Mouse (Mus musculus): ENCODE data around the gene Casp7. TPM values are rescaled to one million over a fixed set of nuclear protein-coding genes. Genes with fewer than 3 reads are reported as not detected.

Gene Casp7
- polyA plus RNA-seq, 1 experiment from 2014 or later, result 23.5 TPM

DNA sequence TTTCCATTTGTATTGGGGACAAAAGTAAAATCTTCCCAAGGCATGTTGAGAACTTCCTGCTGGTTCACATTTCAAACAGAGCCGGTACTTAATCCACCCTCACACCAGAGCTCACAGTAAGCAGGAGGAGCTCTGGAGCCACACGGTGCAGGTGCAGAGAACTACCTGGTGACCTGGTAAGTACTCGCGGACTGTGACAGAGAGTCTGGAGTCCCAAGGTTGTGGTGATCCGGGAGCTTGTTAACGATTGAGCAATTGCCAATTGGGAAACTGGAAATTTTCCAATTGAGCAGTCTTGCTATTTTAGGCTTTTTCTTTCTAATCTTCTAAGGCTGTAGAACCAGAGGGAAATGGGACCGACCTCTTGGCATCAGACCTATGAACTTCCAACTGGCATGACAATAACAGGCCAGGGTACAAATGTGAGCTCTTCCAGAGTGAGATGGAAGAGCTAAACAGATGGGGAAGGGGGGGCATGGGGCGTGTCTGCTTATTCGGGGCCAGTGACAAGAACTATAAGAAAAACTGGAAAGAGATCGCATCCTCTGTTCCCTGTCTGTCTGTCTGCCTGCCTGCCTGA is 64.7 kb downstream of the Casp7 start, which contains the start of gene Plekhs1:
Gene Plekhs1, plus strand, starts transcription at position 119 of the 580 bp plus-strand sequence.
- ATAC-seq (replicated peaks), result no peak
- Histone ChIP-seq H3K9ac (no peak within 1 kb of the TSS), H3K9me3 (no peaks in the 10 kb centered on the region), H3K4me1 (no peaks in the 10 kb centered on the region), H3K27me3 (replicated peaks) (no peaks in the 10 kb centered on the region), H3K27ac (no peak within 1 kb of the TSS), H3K36me3 (replicated peaks) (no peaks in the 10 kb centered on the region), H3K4me3 (no peak within 1 kb of the TSS), H3K4me2 (no peak within 1 kb of the TSS)
- 68% methylated on average over 10 of the region's 10 CpGs for WGBS

DNA sequence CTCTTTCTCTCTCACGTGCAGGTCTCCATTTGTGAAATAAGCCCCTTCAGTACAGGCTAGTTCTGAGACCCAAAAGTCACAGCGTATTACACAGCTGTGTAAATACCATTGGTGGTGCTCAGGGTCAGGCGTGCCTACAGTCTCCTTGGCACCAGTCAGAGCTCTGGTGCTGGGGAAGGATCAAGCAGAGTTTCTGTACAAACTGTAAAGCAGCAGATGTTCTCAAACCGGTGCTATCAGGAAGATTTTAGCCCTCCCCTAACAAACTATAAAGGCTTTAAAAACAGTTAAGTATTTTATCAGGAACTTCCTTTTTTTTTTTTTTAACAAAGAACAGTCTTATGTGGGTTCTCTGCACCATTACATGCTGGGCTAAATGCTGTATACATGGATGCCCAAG is 65.9 kb downstream of the Casp7 start:
- no peak overlapping the region for H3K4me3 ChIP-seq
- no peaks in the 10 kb centered on the region for H3K27me3 ChIP-seq (replicated peaks)
- H3K4me2 ChIP-seq, result no peak overlapping the region
- no peaks in the 10 kb centered on the region for H3K9me3 ChIP-seq
- 77% methylated on average over 4 of the region's 4 CpGs for WGBS
- H3K4me1 ChIP-seq, result no peaks in the 10 kb centered on the region
- no peak overlapping the region for H3K27ac ChIP-seq
- ATAC-seq (replicated peaks), result no peak
- H3K36me3 ChIP-seq (replicated peaks), result no peaks in the 10 kb centered on the region
- H3K9ac ChIP-seq, result no peak overlapping the region

DNA sequence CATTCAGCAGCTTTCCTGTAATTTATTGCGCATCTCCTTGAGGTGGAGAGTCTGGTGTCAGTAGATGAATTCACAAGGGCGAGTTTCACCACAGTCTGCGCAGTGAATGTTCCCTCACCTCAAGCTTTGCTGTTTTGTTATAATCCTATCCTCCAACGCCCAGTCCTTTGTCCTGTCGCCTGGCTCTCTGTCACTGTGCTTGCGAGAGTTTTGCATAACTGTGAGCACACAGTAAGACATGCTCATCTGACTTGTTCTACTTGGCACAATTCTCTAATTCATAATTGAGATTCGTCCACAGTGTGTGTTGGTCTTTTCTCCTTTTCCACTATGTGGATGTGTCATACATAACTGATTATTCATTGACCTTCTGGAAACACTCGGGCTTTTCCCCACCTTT is 69.6 kb downstream of the Casp7 start:
- H3K4me1 ChIP-seq, result no peaks in the 10 kb centered on the region
- ATAC-seq (replicated peaks), result no peak
- H3K4me3 ChIP-seq, result no peak overlapping the region
- no peak overlapping the region for H3K4me2 ChIP-seq
- no peak overlapping the region for H3K27ac ChIP-seq
- no peaks in the 10 kb centered on the region for H3K36me3 ChIP-seq (replicated peaks)
- no peak overlapping the region for H3K9ac ChIP-seq
- H3K9me3 ChIP-seq, result no peaks in the 10 kb centered on the region
- 78% methylated on average over 8 of the region's 8 CpGs for WGBS
- no peaks in the 10 kb centered on the region for H3K27me3 ChIP-seq (replicated peaks)

DNA sequence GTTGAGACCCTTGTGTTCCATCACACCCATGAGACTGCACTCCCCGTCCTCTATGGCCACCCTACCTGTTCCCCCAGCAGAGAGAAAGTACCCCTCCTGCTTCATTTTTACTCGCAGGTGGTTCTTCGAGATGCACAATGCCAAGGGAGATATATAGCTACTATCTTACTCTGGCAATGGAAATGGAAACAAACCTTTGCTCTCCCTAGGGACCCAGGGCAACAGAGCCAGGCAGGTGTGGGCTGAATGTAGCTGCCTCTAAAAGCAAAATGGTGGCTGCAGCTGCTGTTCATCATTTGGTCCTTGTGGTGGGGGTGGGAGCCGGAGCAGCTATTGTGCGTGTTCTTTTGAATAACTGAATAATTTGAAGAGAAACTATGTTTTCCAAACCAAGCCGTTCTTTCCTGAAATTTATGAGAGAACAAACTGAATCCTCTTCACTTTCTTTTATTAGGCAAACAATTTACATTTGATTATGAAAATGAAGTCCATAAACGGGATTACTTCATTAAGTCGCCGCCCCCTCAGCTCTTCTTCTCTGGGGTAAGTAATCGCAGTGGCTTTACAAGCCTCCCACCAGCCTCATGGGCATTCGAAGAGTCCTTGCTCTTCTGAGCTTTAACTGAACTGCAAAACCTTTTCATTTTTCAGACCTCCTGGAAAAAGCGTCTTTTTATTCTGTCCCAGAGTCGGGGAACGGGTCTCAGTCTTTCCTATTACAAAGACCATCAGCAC is 73.5 kb downstream of the Casp7 start:
- H3K4me1 ChIP-seq, result peaks cover 15% of the 10 kb centered on the region
- no peaks in the 10 kb centered on the region for H3K9me3 ChIP-seq
- 66% methylated on average over 14 of the region's 14 CpGs for WGBS

DNA sequence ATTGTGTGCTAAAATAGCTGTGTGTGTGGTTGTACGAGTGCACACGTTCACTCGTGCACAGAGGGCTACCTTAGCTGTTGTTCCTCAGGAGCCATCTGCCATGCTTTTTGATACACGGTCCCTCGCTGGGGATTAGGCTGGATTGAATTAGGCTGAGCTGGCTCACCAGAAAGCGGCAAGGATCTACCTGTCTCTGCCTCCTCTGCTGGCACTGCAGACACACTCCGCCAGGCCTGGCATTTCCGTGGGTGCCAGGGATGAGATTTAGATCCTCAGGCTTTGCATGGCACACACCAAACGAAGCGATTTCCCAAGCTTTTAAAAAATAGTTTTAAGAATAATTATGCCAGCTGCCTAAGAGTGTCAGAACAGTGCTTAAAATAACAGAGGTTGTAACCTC is 75.0 kb downstream of the Casp7 start:
- no peak for ATAC-seq (replicated peaks)
- H3K9me3 ChIP-seq, result no peaks in the 10 kb centered on the region
- H3K4me1 ChIP-seq, result peaks cover 15% of the 10 kb centered on the region
- no peaks in the 10 kb centered on the region for H3K36me3 ChIP-seq (replicated peaks)
- H3K27me3 ChIP-seq (replicated peaks), result no peaks in the 10 kb centered on the region
- H3K4me2 ChIP-seq, result no peak overlapping the region
- H3K4me3 ChIP-seq, result no peak overlapping the region
- WGBS, result 65% methylated on average over 10 of the region's 10 CpGs
- no peak overlapping the region for H3K9ac ChIP-seq
- H3K27ac ChIP-seq, result no peak overlapping the region

More for the DNA sequence above, 73.5 kb downstream of the Casp7 start:
- H3K9ac ChIP-seq, result no peak overlapping the region
- no peak overlapping the region for H3K4me2 ChIP-seq
- H3K27ac ChIP-seq, result no peak overlapping the region
- H3K27me3 ChIP-seq (replicated peaks), result no peaks in the 10 kb centered on the region
- no peaks in the 10 kb centered on the region for H3K36me3 ChIP-seq (replicated peaks)
- H3K4me3 ChIP-seq, result no peak overlapping the region
- ATAC-seq (replicated peaks), result no peak

DNA sequence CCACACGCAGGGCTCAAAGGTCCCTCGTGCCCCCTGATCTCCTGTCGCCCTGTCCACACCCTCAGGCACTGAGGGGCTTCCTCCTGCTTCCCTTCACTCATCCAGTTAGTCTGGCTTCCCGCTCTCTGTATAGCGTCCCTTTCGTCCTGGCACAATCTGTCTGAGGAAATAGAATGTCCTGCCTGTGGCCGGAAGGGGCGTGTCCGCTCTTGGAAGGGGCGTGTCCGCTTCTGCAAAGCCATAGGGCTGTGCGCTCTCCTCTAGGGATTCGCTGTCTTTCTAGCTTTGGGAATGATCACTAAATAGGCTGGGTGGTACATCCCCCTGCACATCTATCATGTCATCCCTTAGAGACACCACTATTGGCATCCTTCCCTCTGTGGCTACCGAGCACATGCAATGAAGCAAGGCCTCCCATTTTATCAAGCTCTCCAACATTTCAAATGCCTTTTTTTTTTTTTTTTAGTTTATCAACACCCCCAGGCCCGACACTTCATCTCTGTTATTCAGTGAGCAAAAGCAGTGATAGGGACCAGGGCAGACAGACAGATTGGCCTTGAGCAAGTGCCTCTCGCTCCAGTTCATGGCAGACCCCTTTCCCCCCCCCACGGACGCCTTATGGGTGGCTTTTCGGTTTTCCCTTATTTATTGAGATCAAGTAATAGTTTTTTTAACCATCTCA is 78.1 kb downstream of the Casp7 start:
- ATAC-seq (replicated peaks), result no peak
- Histone ChIP-seq H3K36me3 (replicated peaks) (no peaks in the 10 kb centered on the region), H3K4me3 (no peak overlapping the region), H3K27ac (no peak overlapping the region), H3K9me3 (no peaks in the 10 kb centered on the region), H3K27me3 (replicated peaks) (no peaks in the 10 kb centered on the region), H3K4me2 (no peak overlapping the region), H3K4me1 (peaks cover 15% of the 10 kb centered on the region), H3K9ac (no peak overlapping the region)
- 62% methylated on average over 19 of the region's 19 CpGs for WGBS

DNA sequence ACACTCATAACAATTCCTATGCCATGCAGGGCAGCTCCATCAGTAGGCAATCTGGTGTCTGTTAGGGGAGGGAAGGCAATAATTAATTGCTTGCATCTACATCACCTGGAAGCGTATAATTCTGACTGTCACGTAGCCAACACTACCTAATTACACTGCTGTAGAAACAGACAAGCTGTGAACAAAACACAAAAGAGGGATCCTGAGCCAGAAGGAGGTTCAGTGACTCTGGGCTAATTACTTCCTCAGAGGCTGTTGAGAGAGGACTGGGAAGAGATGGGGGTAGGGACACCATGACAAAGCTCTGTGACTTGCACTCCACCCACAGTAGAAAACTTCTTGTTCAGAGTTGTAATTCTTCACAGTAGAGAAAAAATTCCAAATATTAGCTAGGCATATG is 79.6 kb downstream of the Casp7 start:
- no peak overlapping the region for H3K4me2 ChIP-seq
- 27% methylated on average over 2 of the region's 2 CpGs for WGBS
- H3K9ac ChIP-seq, result no peak overlapping the region
- no peak overlapping the region for H3K4me3 ChIP-seq
- peaks cover 15% of the 10 kb centered on the region for H3K4me1 ChIP-seq
- H3K27ac ChIP-seq, result no peak overlapping the region
- no peaks in the 10 kb centered on the region for H3K36me3 ChIP-seq (replicated peaks)
- H3K9me3 ChIP-seq, result no peaks in the 10 kb centered on the region
- no peak for ATAC-seq (replicated peaks)
- H3K27me3 ChIP-seq (replicated peaks), result no peaks in the 10 kb centered on the region

DNA sequence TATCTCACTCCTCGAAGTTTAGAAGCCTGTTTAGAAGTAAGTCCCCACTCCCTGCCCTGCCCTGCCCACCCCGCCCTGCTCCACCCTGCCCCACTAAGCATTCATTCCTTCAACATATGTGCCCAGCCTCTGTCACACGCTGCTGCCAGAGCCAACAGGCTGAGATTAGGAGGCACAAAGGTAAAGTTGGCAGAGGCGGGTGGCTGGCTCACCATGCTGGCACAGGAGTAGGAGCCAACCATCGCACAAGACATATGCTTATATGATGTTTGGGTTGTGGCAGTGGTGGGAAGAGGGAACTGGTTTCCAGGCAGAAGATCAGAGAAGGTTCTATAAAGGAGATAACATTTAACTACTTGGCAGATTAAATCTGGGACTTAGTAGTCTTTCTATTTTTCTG is 80.3 kb downstream of the Casp7 start:
- Histone ChIP-seq H3K4me3 (no peak overlapping the region), H3K4me2 (no peak overlapping the region), H3K9ac (no peak overlapping the region), H3K36me3 (replicated peaks) (no peaks in the 10 kb centered on the region), H3K27me3 (replicated peaks) (no peaks in the 10 kb centered on the region), H3K4me1 (peaks cover 15% of the 10 kb centered on the region), H3K9me3 (no peaks in the 10 kb centered on the region), H3K27ac (no peak overlapping the region)
- 83% methylated on average over 5 of the region's 5 CpGs for WGBS
- no peak for ATAC-seq (replicated peaks)

DNA sequence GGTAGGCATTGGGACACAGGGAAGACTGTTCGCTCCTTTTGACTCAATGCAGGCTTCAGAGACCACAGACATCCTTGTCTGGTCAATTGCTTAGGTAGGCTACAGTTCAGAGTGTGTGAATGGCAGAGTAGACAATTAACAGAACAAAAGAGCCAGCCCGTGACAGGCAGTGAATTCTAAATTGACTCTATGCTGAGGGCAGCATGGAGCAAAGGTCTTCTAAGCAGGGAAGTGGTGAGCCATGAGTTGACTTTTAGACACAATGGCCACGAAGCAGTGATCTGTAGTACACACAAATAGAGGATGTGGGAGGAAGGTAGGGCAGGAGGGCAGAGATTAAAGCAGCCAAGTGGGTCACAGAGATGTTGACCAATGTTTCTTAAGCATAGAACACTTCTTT is 80.9 kb downstream of the Casp7 start:
- H3K4me2 ChIP-seq, result no peak overlapping the region
- no peak overlapping the region for H3K27ac ChIP-seq
- ATAC-seq (replicated peaks), result no peak
- no peak overlapping the region for H3K4me3 ChIP-seq
- H3K9ac ChIP-seq, result no peak overlapping the region
- peaks cover 11% of the 10 kb centered on the region for H3K4me1 ChIP-seq
- 35% methylated on average over 3 of the region's 3 CpGs for WGBS
- H3K9me3 ChIP-seq, result no peaks in the 10 kb centered on the region
- no peaks in the 10 kb centered on the region for H3K27me3 ChIP-seq (replicated peaks)
- no peaks in the 10 kb centered on the region for H3K36me3 ChIP-seq (replicated peaks)

DNA sequence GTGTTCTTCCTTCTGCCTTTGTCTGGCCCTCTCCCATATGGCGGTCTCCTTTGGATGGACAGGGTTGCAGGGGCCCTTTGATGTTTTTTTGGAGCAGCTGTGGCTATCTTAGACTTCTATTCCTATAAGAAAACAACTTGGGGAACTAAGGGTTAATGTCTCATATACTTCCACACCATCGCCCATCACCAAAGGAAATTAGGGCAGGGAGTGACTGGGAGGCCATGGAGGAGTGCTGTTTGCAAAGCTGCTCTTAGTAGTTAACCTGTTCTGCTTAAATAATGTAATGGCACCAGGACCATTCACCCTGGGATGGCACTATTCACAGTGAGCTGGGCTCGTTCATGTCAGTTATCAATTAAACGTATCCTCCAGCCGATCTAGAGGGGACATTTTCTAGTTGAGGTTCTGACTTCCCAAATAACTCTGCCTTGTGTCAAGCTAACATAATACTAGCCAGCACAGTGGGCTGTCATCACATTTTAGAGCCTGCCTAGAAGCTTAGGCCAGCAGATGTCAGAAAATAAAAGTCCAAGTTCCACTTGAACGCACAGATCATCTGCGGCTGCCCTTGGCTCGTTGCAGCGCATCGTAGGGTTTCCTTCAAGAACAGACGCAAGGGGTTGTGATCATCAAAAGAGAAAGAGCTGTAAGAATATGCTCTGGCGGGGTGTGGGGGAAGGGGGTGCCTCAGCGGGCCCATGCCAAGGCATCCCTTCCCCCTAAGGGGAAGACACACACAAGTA is 87.9 kb downstream of the Casp7 start:
- Histone ChIP-seq H3K36me3 (replicated peaks) (no peaks in the 10 kb centered on the region), H3K27me3 (replicated peaks) (no peaks in the 10 kb centered on the region), H3K9me3 (no peaks in the 10 kb centered on the region), H3K4me1 (peaks cover 14% of the 10 kb centered on the region), H3K27ac (no peak overlapping the region), H3K9ac (no peak overlapping the region), H3K4me3 (no peak overlapping the region), H3K4me2 (no peak overlapping the region)
- WGBS, result 41% methylated on average over 13 of the region's 13 CpGs
- ATAC-seq (replicated peaks), result no peak

DNA sequence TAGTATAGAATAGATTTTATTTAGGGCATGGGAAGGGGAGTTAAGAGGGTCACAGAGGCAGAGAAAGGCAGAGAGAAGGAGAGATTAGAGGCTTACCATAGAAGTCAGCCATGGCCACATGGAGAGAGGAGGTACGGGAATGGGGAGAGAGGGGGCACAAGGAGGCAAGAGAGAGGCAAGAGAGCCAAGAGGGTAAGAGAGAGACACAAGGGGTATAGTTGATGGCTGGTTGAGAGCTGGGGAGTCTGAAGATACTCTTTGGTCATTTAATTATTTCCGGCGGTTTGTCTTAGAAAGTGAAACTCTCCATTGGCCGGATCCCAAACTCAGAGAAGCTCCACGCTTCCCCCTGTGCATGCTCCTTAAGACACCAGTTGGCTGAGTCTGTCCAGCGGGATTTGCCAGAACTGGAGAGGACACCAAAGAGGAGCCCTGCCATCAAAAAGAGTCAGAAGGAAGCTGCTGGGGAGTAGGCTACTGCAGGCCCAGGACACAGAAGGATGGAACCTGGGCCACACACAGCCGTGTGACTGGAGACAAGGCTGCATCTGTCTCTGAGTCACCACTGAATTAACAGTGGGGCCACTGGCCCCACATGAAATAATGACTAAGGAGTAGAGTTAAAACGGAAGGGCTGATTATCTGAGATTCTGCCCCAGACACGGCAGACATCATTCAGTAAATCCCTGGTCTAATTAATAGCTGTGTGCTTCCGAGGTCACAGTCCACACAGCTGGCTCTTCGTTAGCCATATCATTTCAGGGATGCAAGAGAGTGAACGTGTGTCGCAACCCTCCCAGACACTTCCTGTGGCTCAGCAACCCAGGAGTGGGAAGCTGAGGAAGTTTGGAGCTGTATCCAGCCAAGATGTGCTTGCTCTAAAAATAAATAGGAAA is 88.7 kb downstream of the Casp7 start:
- no peak for ATAC-seq (replicated peaks)

More for the DNA sequence above, 88.7 kb downstream of the Casp7 start:
- H3K4me3 ChIP-seq, result no peak overlapping the region
- peaks cover 14% of the 10 kb centered on the region for H3K4me1 ChIP-seq
- H3K9ac ChIP-seq, result no peak overlapping the region
- H3K9me3 ChIP-seq, result no peaks in the 10 kb centered on the region
- H3K36me3 ChIP-seq (replicated peaks), result no peaks in the 10 kb centered on the region
- 44% methylated on average over 13 of the region's 13 CpGs for WGBS
- no peak overlapping the region for H3K4me2 ChIP-seq
- H3K27me3 ChIP-seq (replicated peaks), result no peaks in the 10 kb centered on the region
- H3K27ac ChIP-seq, result no peak overlapping the region
